Mouse (Mus musculus) midbrain, postnatal 0 days (tissue): ENCODE data around the gene Cers3. TPM values are rescaled to one million over a fixed set of nuclear protein-coding genes. Genes with fewer than 3 reads are reported as not detected.

Source experiments
- ATAC-seq: fragments of 200-750 bp; cut with Nextera tagmentation; 2 replicates; pipeline ENCODE4 v1.8.0; 2017; ENCODE audit warnings: moderate number of reproducible peaks, mild to moderate bottlenecking, moderate TSS enrichment, moderate library complexity; ENCODE audit not compliant: low FRiP score
- DNase-seq: peaks from one replicate; pipeline ENCODE4 v3.0.0-alpha.2; 2015; ENCODE audit warnings: low spot score
- H3K27ac ChIP-seq: fragments of 300-500 bp; sonication (generic); 2 replicates; pipeline ENCODE4 v1.5.1; 2014; ENCODE audit warnings: low read depth, mild to moderate bottlenecking, low read length, mixed read lengths
- H3K27me3 ChIP-seq: fragments of 300-500 bp; sonication (generic); 2 replicates; pipeline ENCODE4 v1.6.1; 2014; ENCODE audit warnings: low read length, control low read depth, mixed read lengths; ENCODE audit not compliant: insufficient read depth
- H3K36me3 ChIP-seq: fragments of 300-500 bp; sonication (generic); 2 replicates; pipeline ENCODE4 v1.6.1; 2014; ENCODE audit warnings: low read length, control low read depth, mixed read lengths; ENCODE audit not compliant: insufficient read depth
- H3K4me1 ChIP-seq: fragments of 300-500 bp; sonication (generic); 2 replicates; pipeline ENCODE4 v1.6.1; 2014; ENCODE audit warnings: mild to moderate bottlenecking, control low read depth, antibody characterized with exemption, low read length, mixed read lengths; ENCODE audit not compliant: insufficient read depth
- H3K4me2 ChIP-seq: fragments of 300-500 bp; sonication (generic); 2 replicates; pipeline ENCODE4 v1.6.1; 2014; ENCODE audit warnings: low read depth, mild to moderate bottlenecking, low read length, mixed read lengths; ENCODE audit not compliant: poor library complexity, severe bottlenecking
- H3K4me3 ChIP-seq: fragments of 300-500 bp; sonication (generic); 2 replicates; pipeline ENCODE4 v1.5.1; 2014; ENCODE audit warnings: low read depth, mild to moderate bottlenecking, low read length, moderate library complexity
- H3K9ac ChIP-seq: fragments of 300-500 bp; sonication (generic); replicated peaks from 2 replicates; pipeline ENCODE4 v1.6.1; 2014; ENCODE audit warnings: mild to moderate bottlenecking, low read length, moderate library complexity, mixed read lengths; ENCODE audit not compliant: poor library complexity, severe bottlenecking
- H3K9me3 ChIP-seq: fragments of 300-500 bp; sonication (generic); 2 replicates; pipeline ENCODE4 v1.6.1; 2016; ENCODE audit warnings: low read length, control low read depth
- CTCF ChIP-seq: IDR thresholded peaks from 2 replicates; pipeline ENCODE4 v1.5.1; 2016; ENCODE audit warnings: antibody characterized with exemption, mild to moderate bottlenecking
- WGBS: fragments of 180-500 bp; shearing (Covaris S2); extraction: QIAGEN DNeasy Blood & Tissue Kit; methylation state at CpG from one replicate; pipeline ENCODE4 v1.1.7; 2014; 5-methylcytosine and 5-hydroxymethylcytosine counted together
- polyA plus RNA-seq: library from polyadenylated mRNA; unstranded; fragments of >200 nt; fragmentation: Nextera tagmentation; extraction: Ambion mirVana; gene quantifications from 2 replicates; pipeline ENCODE4 v1.2.1, GENCODE M21; 2015
- total RNA-seq: library from RNA; depleted of rRNA; stranded (reverse); fragments of >200 nt; gene quantifications from 2 replicates; pipeline ENCODE4 v1.2.3, GENCODE M21; 2014

Gene Cers3
- total and polyA plus RNA-seq, 2 experiments from 2014 or later = 0.70 to 1.3 TPM

- no peak for TF ChIP-seq CTCF
- no peaks in the 10 kb centered on the region for H3K36me3 ChIP-seq
- no peak overlapping the region for H3K4me2 ChIP-seq
- H3K9ac ChIP-seq = no peak overlapping the region
- no peaks in the 10 kb centered on the region for H3K27me3 ChIP-seq
- no peaks in the 10 kb centered on the region for H3K4me1 ChIP-seq
- H3K4me3 ChIP-seq = no peak overlapping the region
- no peaks in the 10 kb centered on the region for H3K9me3 ChIP-seq
- 81% methylated on average over 10 of the region's 10 CpGs for WGBS
- ATAC-seq (no peak), DNase-seq (no peak)
- H3K27ac ChIP-seq = no peak overlapping the region
These were observed 36.9 kb downstream of the Cers3 start for GRCm38 (mm10) chr7:66779944-66780942.

- Histone ChIP-seq H3K36me3 (no peaks in the 10 kb centered on the region), H3K9me3 (no peaks in the 10 kb centered on the region), H3K4me2 (no peak overlapping the region), H3K27ac (no peak overlapping the region), H3K4me3 (no peak overlapping the region), H3K4me1 (no peaks in the 10 kb centered on the region), H3K9ac (no peak overlapping the region), H3K27me3 (no peaks in the 10 kb centered on the region)
- DNase-seq (no peak), ATAC-seq (no peak)
- TF ChIP-seq CTCF = no peak
- WGBS = 84% methylated on average over 3 of the region's 3 CpGs
These were observed 43.2 kb downstream of the Cers3 start for GRCm38 (mm10) chr7:66786476-66786875.

GRCm38 (mm10) chr7:66787816-66788215, 44.5 kb downstream of the Cers3 start:
- no peaks in the 10 kb centered on the region for H3K36me3 ChIP-seq
- H3K27me3 ChIP-seq = no peaks in the 10 kb centered on the region
- TF ChIP-seq CTCF = no peak
- ATAC-seq (no peak), DNase-seq (no peak)
- H3K4me1 ChIP-seq = no peaks in the 10 kb centered on the region
- H3K9me3 ChIP-seq = no peaks in the 10 kb centered on the region
- H3K9ac ChIP-seq = no peak overlapping the region
- 81% methylated on average over 2 of the region's 2 CpGs for WGBS
- H3K4me2 ChIP-seq = no peak overlapping the region
- H3K27ac ChIP-seq = no peak overlapping the region
- no peak overlapping the region for H3K4me3 ChIP-seq

- no peak for ATAC-seq
- H3K9ac ChIP-seq = no peak overlapping the region
- no peak overlapping the region for H3K4me2 ChIP-seq
- no peaks in the 10 kb centered on the region for H3K4me1 ChIP-seq
- H3K4me3 ChIP-seq = no peak overlapping the region
- no peak for TF ChIP-seq CTCF
- DNase-seq = no peak
- H3K9me3 ChIP-seq = no peaks in the 10 kb centered on the region
- no peaks in the 10 kb centered on the region for H3K36me3 ChIP-seq
- H3K27ac ChIP-seq = no peak overlapping the region
- 32% methylated on average over 8 of the region's 8 CpGs for WGBS
- H3K27me3 ChIP-seq = no peaks in the 10 kb centered on the region
These were observed 46.8 kb downstream of the Cers3 start for GRCm38 (mm10) chr7:66789860-66790748.

GRCm38 (mm10) chr7:66791022-66791421, 47.7 kb downstream of the Cers3 start:
- Histone ChIP-seq H3K9ac (no peak overlapping the region), H3K27ac (no peak overlapping the region), H3K9me3 (no peaks in the 10 kb centered on the region), H3K4me3 (no peak overlapping the region), H3K36me3 (no peaks in the 10 kb centered on the region), H3K27me3 (no peaks in the 10 kb centered on the region), H3K4me2 (no peak overlapping the region), H3K4me1 (no peaks in the 10 kb centered on the region)
- ATAC-seq (no peak), DNase-seq (no peak)
- 98% methylated on average over 3 of the region's 3 CpGs for WGBS
- TF ChIP-seq CTCF = no peak
